Mouse (Mus musculus): ENCODE results near the gene Tas2r106. TPM values are rescaled to one million over a fixed set of nuclear protein-coding genes. Genes with fewer than 3 reads are reported as not detected.

The Tas2r106 gene
- not detected in 2 replicates for polyA plus RNA-seq (2015; fragmentation: Nextera tagmentation; extraction: Ambion mirVana)

DNA sequence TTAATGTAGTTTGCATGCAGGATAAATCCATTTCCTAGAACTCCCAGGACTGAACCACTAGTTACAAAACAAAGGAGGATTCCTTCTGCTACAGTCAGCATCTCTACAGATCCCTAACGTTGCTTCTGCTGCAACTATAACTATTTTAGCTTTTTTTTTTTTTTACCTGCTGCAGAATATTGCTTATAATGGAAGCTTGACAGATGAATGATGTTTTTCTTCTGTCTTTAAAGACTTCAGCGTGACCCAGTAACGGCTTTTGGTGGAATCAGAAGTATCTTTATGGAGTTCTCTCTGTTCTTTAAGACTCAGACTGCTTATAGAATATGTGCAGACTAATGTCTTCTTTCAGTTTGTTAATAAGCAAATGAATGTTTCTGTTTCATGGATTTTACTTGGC lies at the start of gene Tas2r106:
TSS of gene Tas2r106 (minus strand) at position 101 of the 400 bp plus-strand sequence.
- H3K36me3 ChIP-seq (ENCODE audit: control insufficient read depth, insufficient read depth): no peaks in the 10 kb centered on the region
- H3K4me1 ChIP-seq (ENCODE audit: control insufficient read depth, low read depth, low read length): no peaks in the 10 kb centered on the region
- H3K9me3 ChIP-seq (replicated peaks; ENCODE audit: control insufficient read depth, low read length): no peaks in the 10 kb centered on the region
- no peaks in the 10 kb centered on the region for H3K27me3 ChIP-seq (ENCODE audit: control insufficient read depth, insufficient read depth, low read depth, low read length)
- H3K9ac ChIP-seq (ENCODE audit: low read depth, low read length): no peak within 1 kb of the TSS
- no peak within 1 kb of the TSS for H3K27ac ChIP-seq (ENCODE audit: low read length)
- no peak for ATAC-seq (ENCODE audit: low read depth)
- H3K4me3 ChIP-seq (ENCODE audit: low read depth, low read length): no peak within 1 kb of the TSS
- 52% methylated on average over 3 of the region's 3 CpGs for WGBS (ENCODE audit: insufficient replicate concordance)
- no peak within 1 kb of the TSS for H3K4me2 ChIP-seq (ENCODE audit: low read depth, low read length)

DNA sequence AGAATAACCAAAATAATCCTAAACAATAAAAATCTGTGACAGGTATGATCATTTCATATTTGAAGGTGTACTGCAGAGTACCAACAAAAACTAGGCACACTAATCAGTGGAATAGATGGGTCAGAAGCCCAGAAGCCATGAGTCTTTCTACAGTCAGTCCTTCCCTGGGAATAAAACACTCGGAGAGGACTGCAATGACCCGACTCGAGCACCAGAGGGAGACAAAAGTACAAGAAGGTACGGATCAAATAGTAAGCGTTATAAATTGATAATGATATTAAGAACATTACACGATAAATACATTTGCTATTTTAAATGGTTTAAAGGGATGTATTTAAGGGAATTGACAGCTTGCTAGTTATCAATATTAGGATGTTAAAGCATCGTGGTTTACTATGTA lies 34.1 kb upstream of the Tas2r106 start:
- H3K27ac ChIP-seq (ENCODE audit: low read length): no peak overlapping the region
- H3K4me1 ChIP-seq (ENCODE audit: control insufficient read depth, low read depth, low read length): no peaks in the 10 kb centered on the region
- 33% methylated on average over 7 of the region's 7 CpGs for WGBS (ENCODE audit: insufficient replicate concordance)
- no peak overlapping the region for H3K4me3 ChIP-seq (ENCODE audit: low read depth, low read length)
- no peaks in the 10 kb centered on the region for H3K36me3 ChIP-seq (ENCODE audit: control insufficient read depth, insufficient read depth)
- H3K27me3 ChIP-seq (ENCODE audit: control insufficient read depth, insufficient read depth, low read depth, low read length): no peaks in the 10 kb centered on the region
- no peaks in the 10 kb centered on the region; the same call in 1 of the 2 replicates for H3K9me3 ChIP-seq (replicated peaks; ENCODE audit: control insufficient read depth, low read length)
- no peak overlapping the region for H3K4me2 ChIP-seq (ENCODE audit: low read depth, low read length)
- no peak overlapping the region for H3K9ac ChIP-seq (ENCODE audit: low read depth, low read length)
- no peak for ATAC-seq (ENCODE audit: low read depth)

GRCm38 (mm10) chr6:131689963-131690362 lies 11.3 kb upstream of the Tas2r106 start, which contains the start of gene Tas2r114:
Gene Tas2r114, minus strand, starts transcription at chr6:131690063.
- Histone ChIP-seq H3K36me3 (ENCODE audit: control insufficient read depth, insufficient read depth) (no peaks in the 10 kb centered on the region), H3K27ac (ENCODE audit: low read length) (no peak within 1 kb of the TSS), H3K9me3 (replicated peaks; ENCODE audit: control insufficient read depth, low read length) (no peaks in the 10 kb centered on the region), H3K27me3 (ENCODE audit: control insufficient read depth, insufficient read depth, low read depth, low read length) (no peaks in the 10 kb centered on the region), H3K4me2 (ENCODE audit: low read depth, low read length) (no peak within 1 kb of the TSS), H3K9ac (ENCODE audit: low read depth, low read length) (no peak within 1 kb of the TSS), H3K4me3 (ENCODE audit: low read depth, low read length) (no peak within 1 kb of the TSS), H3K4me1 (ENCODE audit: control insufficient read depth, low read depth, low read length) (no peaks in the 10 kb centered on the region)
- ATAC-seq (ENCODE audit: low read depth): no peak

- H3K9me3 ChIP-seq (replicated peaks; ENCODE audit: control insufficient read depth, low read length): no peaks in the 10 kb centered on the region
- 43% methylated on average over 1 of the region's 1 CpGs for WGBS (ENCODE audit: insufficient replicate concordance)
- H3K4me2 ChIP-seq (ENCODE audit: low read depth, low read length): no peak within 1 kb of the TSS
- no peak for ATAC-seq (ENCODE audit: low read depth)
- no peak within 1 kb of the TSS for H3K9ac ChIP-seq (ENCODE audit: low read depth, low read length)
- H3K4me1 ChIP-seq (ENCODE audit: control insufficient read depth, low read depth, low read length): no peaks in the 10 kb centered on the region
- no peaks in the 10 kb centered on the region for H3K27me3 ChIP-seq (ENCODE audit: control insufficient read depth, insufficient read depth, low read depth, low read length)
- no peak within 1 kb of the TSS for H3K4me3 ChIP-seq (ENCODE audit: low read depth, low read length)
- H3K27ac ChIP-seq (ENCODE audit: low read length): no peak within 1 kb of the TSS
- no peaks in the 10 kb centered on the region for H3K36me3 ChIP-seq (ENCODE audit: control insufficient read depth, insufficient read depth)
These were observed 8.7 kb upstream of the Tas2r106 start, which contains the start of gene Tas2r105 for GRCm38 (mm10) chr6:131687395-131687794. Gene Tas2r105, minus strand, starts transcription at chr6:131687495.

- no peak within 1 kb of the TSS for H3K4me3 ChIP-seq (ENCODE audit: low read depth, low read length)
- no peaks in the 10 kb centered on the region for H3K27me3 ChIP-seq (ENCODE audit: control insufficient read depth, insufficient read depth, low read depth, low read length)
- H3K9me3 ChIP-seq (replicated peaks; ENCODE audit: control insufficient read depth, low read length): no peaks in the 10 kb centered on the region
- no peak for ATAC-seq (ENCODE audit: low read depth)
- H3K27ac ChIP-seq (ENCODE audit: low read length): no peak within 1 kb of the TSS
- no peaks in the 10 kb centered on the region for H3K4me1 ChIP-seq (ENCODE audit: control insufficient read depth, low read depth, low read length)
- H3K4me2 ChIP-seq (ENCODE audit: low read depth, low read length): no peak within 1 kb of the TSS
- 50% methylated on average over 1 of the region's 1 CpGs for WGBS (ENCODE audit: insufficient replicate concordance)
- no peak within 1 kb of the TSS for H3K9ac ChIP-seq (ENCODE audit: low read depth, low read length)
- no peaks in the 10 kb centered on the region for H3K36me3 ChIP-seq (ENCODE audit: control insufficient read depth, insufficient read depth)
These were observed 7.0 kb upstream of the Tas2r106 start, which contains the start of gene Tas2r104 for GRCm38 (mm10) chr6:131685644-131686043. Gene Tas2r104, minus strand, starts transcription at chr6:131685744.

DNA sequence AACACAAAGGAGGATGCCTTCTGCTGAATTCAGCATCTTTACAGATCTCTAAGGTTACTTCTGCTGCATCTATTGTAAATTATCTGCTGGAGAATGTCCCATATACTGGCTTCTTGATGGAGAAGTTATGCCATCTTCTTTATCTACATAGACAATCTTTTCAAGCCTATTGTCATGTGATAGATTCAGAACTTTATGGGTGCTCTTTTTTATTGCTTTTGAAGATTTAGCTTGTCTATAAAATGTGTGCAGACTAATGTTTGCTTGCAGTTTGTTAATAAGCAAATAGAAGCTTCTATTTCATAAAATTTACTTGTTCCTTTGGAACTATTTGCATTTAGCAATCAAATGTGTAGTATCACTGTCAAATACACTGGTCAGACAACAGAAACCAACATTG lies 18.6 kb downstream of the Tas2r106 start, which contains the start of gene Tas2r107:
TSS of gene Tas2r107 (minus strand) at position 101 of the 400 bp plus-strand sequence.
- Histone ChIP-seq H3K9me3 (replicated peaks; ENCODE audit: control insufficient read depth, low read length) (no peaks in the 10 kb centered on the region), H3K9ac (ENCODE audit: low read depth, low read length) (no peak within 1 kb of the TSS), H3K27me3 (ENCODE audit: control insufficient read depth, insufficient read depth, low read depth, low read length) (no peaks in the 10 kb centered on the region), H3K36me3 (ENCODE audit: control insufficient read depth, insufficient read depth) (no peaks in the 10 kb centered on the region), H3K4me3 (ENCODE audit: low read depth, low read length) (no peak within 1 kb of the TSS), H3K4me2 (ENCODE audit: low read depth, low read length) (no peak within 1 kb of the TSS), H3K27ac (ENCODE audit: low read length) (no peak within 1 kb of the TSS), H3K4me1 (ENCODE audit: control insufficient read depth, low read depth, low read length) (no peaks in the 10 kb centered on the region)
- ATAC-seq (ENCODE audit: low read depth): no peak

- Histone ChIP-seq H3K27ac (ENCODE audit: low read length) (no peak within 1 kb of the TSS), H3K4me2 (ENCODE audit: low read depth, low read length) (no peak within 1 kb of the TSS), H3K36me3 (ENCODE audit: control insufficient read depth, insufficient read depth) (no peaks in the 10 kb centered on the region), H3K4me3 (ENCODE audit: low read depth, low read length) (no peak within 1 kb of the TSS), H3K27me3 (ENCODE audit: control insufficient read depth, insufficient read depth, low read depth, low read length) (no peaks in the 10 kb centered on the region), H3K9me3 (replicated peaks; ENCODE audit: control insufficient read depth, low read length) (no peaks in the 10 kb centered on the region), H3K4me1 (ENCODE audit: control insufficient read depth, low read depth, low read length) (no peaks in the 10 kb centered on the region), H3K9ac (ENCODE audit: low read depth, low read length) (no peak within 1 kb of the TSS)
- ATAC-seq (ENCODE audit: low read depth): no peak
- 60% methylated on average over 3 of the region's 3 CpGs for WGBS (ENCODE audit: insufficient replicate concordance)
These were observed 47.9 kb downstream of the Tas2r106 start, which contains the start of gene Tas2r130 for GRCm38 (mm10) chr6:131630812-131631211. Gene Tas2r130, minus strand, starts transcription at chr6:131630912.

Other genes starting within 250 kb of the Tas2r106 start
- gene 5430401F13Rik, start 192.5 kb downstream of the Tas2r106 start, polyA plus RNA-seq (2015; fragmentation: Nextera tagmentation; extraction: Ambion mirVana): not detected in 2 replicates
- not detected in 2 replicates for gene Gm6619, start 192.5 kb downstream of the Tas2r106 start, polyA plus RNA-seq (2015; fragmentation: Nextera tagmentation; extraction: Ambion mirVana)
- gene Tas2r130, start 48.0 kb downstream of the Tas2r106 start, polyA plus RNA-seq (2015; fragmentation: Nextera tagmentation; extraction: Ambion mirVana): not detected in 2 replicates
- gene Tas2r107, start 18.7 kb downstream of the Tas2r106 start, polyA plus RNA-seq (2015; fragmentation: Nextera tagmentation; extraction: Ambion mirVana): not detected in 2 replicates
- gene Tas2r104, start 6.9 kb upstream of the Tas2r106 start, polyA plus RNA-seq (2015; fragmentation: Nextera tagmentation; extraction: Ambion mirVana): not detected in 2 replicates
- not detected in 2 replicates for gene Tas2r105, start 8.6 kb upstream of the Tas2r106 start, polyA plus RNA-seq (2015; fragmentation: Nextera tagmentation; extraction: Ambion mirVana)
- gene Tas2r114, start 11.2 kb upstream of the Tas2r106 start, polyA plus RNA-seq (2015; fragmentation: Nextera tagmentation; extraction: Ambion mirVana): not detected in 2 replicates

Measured in liver, embryonic 16.5 days (tissue).